Mouse (Mus musculus) G1E (cell line): Measurements from ENCODE around the gene Fjx1.

Source experiments
- CTCF ChIP-seq: IDR thresholded peaks from 2 replicates; pipeline ENCODE4 v1.5.1; 2012; ENCODE audit warnings: low read depth, low read length, inconsistent platforms, mixed read lengths
- GATA1 ChIP-seq: IDR thresholded peaks from 2 replicates; pipeline ENCODE4 v1.6.1; 2012; ENCODE audit warnings: borderline replicate concordance, low read length, inconsistent platforms, mixed read lengths
- POLR2AphosphoS5 ChIP-seq: IDR thresholded peaks from 2 replicates; pipeline ENCODE4 v1.6.1; 2012; ENCODE audit warnings: low read depth, low read length, inconsistent platforms; ENCODE audit not compliant: insufficient replicate concordance

DNA sequence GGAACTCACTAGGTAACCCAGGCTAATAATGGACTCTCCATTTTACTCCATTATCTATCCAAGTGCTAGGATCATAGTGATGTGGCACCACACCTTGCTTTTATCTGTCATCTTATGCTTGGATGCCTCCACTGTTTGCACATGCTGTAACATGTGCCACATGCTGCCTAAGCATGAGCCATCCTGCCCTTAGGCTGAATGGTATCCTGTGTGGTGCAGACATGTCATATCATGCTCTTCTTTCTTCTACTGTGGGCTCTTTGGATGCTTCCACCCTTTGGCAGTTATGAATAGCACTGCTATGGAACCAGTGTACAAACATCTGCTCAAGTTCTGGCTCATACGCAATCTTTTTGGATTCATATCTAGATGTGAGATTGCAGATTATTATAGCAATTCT is 18.4 kb downstream of the Fjx1 start:
- TF ChIP-seq CTCF (no peak), GATA1 (no peak), POLR2AphosphoS5 (no peak)
